Mouse (Mus musculus) heart, embryonic 13.5 days (tissue): ENCODE measurements around the gene Slc4a8. TPM values are rescaled to one million over a fixed set of nuclear protein-coding genes. Genes with fewer than 3 reads are reported as not detected.
A peak's percentile ranks its signal among the peaks of the same experiment; 100 is the strongest.

ENCODE experiments used
- ATAC-seq: fragments of 200-750 bp; cut with Nextera tagmentation; 2 replicates; pipeline ENCODE4 v1.8.0; 2017; ENCODE audit warnings: moderate TSS enrichment; ENCODE audit not compliant: insufficient number of reproducible peaks, low FRiP score, low TSS enrichment; ENCODE audit errors: extremely low read depth
- H3K27ac ChIP-seq: fragments of 300-500 bp; sonication (generic); replicated peaks from 2 replicates; pipeline ENCODE4 v1.5.1; 2015; ENCODE audit warnings: moderate library complexity, mild to moderate bottlenecking, inconsistent platforms
- H3K27me3 ChIP-seq: fragments of 300-500 bp; sonication (generic); replicated peaks from 2 replicates; pipeline ENCODE4 v1.6.1; 2015; ENCODE audit warnings: mild to moderate bottlenecking, inconsistent platforms
- H3K36me3 ChIP-seq: fragments of 300-500 bp; sonication (generic); 2 replicates; pipeline ENCODE4 v1.6.1; 2015; ENCODE audit warnings: mild to moderate bottlenecking, inconsistent platforms
- H3K4me1 ChIP-seq: fragments of 300-500 bp; sonication (generic); 2 replicates; pipeline ENCODE4 v1.6.1; 2015; ENCODE audit warnings: inconsistent platforms
- H3K4me2 ChIP-seq: fragments of 300-500 bp; sonication (generic); 2 replicates; pipeline ENCODE4 v1.6.1; 2015; ENCODE audit warnings: inconsistent platforms, mild to moderate bottlenecking, moderate library complexity
- H3K4me3 ChIP-seq: fragments of 300-500 bp; sonication (generic); 2 replicates; pipeline ENCODE4 v1.5.1; 2015; ENCODE audit warnings: moderate library complexity, mild to moderate bottlenecking, inconsistent platforms
- H3K9ac ChIP-seq: fragments of 300-500 bp; sonication (generic); 2 replicates; pipeline ENCODE4 v1.6.1; 2015; ENCODE audit warnings: inconsistent platforms, mild to moderate bottlenecking, moderate library complexity
- H3K9me3 ChIP-seq: fragments of 300-500 bp; sonication (generic); 2 replicates; pipeline ENCODE4 v1.6.1; 2016; ENCODE audit warnings: inconsistent platforms
- WGBS: fragments of 180-500 bp; shearing (Covaris S2); methylation state at CpG from one replicate; pipeline ENCODE4 v1.1.7; 2015; ENCODE audit warnings: mixed read lengths; 5-methylcytosine and 5-hydroxymethylcytosine counted together
- polyA plus RNA-seq: library from polyadenylated mRNA; unstranded; fragments of >200 nt; fragmentation: Nextera tagmentation; extraction: Ambion mirVana; gene quantifications from 2 replicates; pipeline ENCODE4 v1.2.1, GENCODE M21; 2015

The Slc4a8 gene
- polyA plus RNA-seq, 1 experiment from 2014 or later, result 1.1 TPM

DNA sequence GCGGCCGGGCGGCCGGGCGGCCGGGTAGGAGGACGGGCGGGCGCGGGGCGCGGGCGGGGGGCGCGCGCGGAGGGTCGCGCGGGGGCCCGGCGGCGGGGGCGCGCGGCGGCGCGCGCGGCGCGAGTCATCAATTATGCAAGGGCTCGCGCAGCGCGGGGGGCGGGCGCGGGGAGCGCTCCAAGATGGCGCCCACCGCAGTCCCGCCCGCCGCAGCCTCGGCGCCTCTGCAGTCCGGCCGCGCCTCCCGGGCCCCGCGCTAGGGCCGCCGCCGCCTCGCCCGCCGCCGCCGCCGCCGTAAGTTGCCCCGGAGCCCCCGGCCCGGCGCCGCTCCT, 109.2 kb downstream of the Slc4a8 start:
- ATAC-seq, result no peak
- Histone ChIP-seq H3K9ac (peak overlapping the region; percentile 73), H3K4me2 (peak overlapping the region; percentile 88), H3K27me3 (peaks cover 76% of the 10 kb centered on the region), H3K27ac (no peak overlapping the region), H3K36me3 (no peaks in the 10 kb centered on the region), H3K4me1 (peaks cover 16% of the 10 kb centered on the region), H3K9me3 (0 out of 2 replicates have a peak, but pooled peaks cover under 1% of the 10 kb centered on the region), H3K4me3 (peak overlapping the region; percentile 67)
- 0% methylated on average over 10 of the region's 69 CpGs for WGBS

DNA sequence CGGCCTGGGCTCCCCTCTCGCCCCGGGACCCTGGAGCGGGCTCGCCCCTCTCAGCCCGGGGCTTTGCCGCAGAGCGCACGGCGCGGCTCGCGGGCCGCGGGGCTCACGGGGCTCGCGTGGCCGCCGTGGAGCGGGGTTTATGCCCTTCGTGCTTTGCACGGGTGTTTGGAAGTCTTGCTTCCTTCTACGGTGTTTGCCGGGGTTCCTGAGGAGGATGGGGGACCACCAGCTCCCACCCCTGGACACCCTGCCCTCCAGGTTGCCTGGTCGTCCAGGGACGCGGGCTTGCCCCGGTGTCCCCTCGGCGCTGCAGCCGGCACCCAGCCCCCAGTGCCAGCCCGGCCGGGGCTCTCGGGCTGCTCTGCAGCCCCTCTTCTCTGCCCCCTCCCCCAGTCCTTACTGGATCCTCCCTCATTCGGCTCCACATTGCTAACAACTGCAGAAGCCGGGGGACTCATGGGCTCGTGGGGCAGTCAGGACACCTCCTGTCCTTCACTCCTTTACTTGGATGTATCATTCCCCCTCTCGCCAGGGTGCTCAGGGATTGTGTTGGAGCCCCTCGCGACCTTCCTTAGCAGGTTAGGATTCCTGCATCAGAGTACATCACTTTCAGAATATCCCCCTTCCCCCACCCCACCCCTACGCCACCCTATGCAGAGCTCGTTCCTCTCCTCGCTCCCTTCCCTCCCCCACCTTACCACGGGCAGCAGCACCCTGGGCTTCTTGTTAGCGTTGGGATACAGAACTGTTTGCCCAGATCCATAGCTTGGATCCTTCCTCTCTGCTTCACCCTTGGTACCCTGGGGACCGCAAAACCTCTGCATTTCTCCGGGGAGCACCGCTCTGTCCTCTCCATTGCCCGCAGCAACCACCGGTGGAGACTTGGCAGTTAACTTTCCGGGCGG, 109.8 kb downstream of the Slc4a8 start:
- Histone ChIP-seq H3K27ac (no peak overlapping the region), H3K9ac (peak overlapping the region; percentile 73), H3K4me1 (peaks cover 16% of the 10 kb centered on the region), H3K4me3 (peak overlapping the region; percentile 67), H3K9me3 (no peaks in the 10 kb centered on the region), H3K27me3 (peaks cover 82% of the 10 kb centered on the region), H3K36me3 (no peaks in the 10 kb centered on the region), H3K4me2 (peak overlapping the region; percentile 88)
- WGBS, result under 1% methylated on average over 44 of the region's 53 CpGs
- no peak for ATAC-seq

DNA sequence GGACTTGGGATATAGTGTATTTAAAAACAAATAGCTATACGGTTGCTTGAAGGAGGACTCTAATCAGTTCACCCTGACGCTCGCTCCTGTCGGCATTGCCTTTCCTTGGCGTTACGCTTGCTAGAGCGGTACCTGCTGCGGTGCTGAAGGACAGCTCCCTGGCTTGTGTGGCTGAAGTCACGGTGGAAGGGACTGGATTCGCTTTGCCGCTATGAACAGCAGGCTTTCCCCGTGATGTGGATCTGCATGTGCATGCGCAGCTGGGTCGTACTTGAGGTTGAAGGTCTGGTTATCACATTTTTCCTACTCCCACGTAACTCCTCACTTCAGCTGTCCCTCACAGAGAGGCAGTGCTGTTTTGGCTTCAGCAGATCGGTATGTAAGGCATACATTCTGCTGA, 111.6 kb downstream of the Slc4a8 start:
- Histone ChIP-seq H3K4me1 (peaks cover 16% of the 10 kb centered on the region), H3K9me3 (no peaks in the 10 kb centered on the region), H3K9ac (no peak overlapping the region), H3K27ac (no peak overlapping the region), H3K4me3 (no peak overlapping the region), H3K4me2 (no peak overlapping the region), H3K27me3 (peaks cover 94% of the 10 kb centered on the region), H3K36me3 (no peaks in the 10 kb centered on the region)
- ATAC-seq, result no peak
- 2% methylated on average over 16 of the region's 16 CpGs for WGBS

Other genes with a start within 250 kb of the Slc4a8 start
- gene Tfcp2, start 209.7 kb upstream of the Slc4a8 start, polyA plus RNA-seq, result 19.2 and 20.6 TPM in 2 replicates
- gene Pou6f1, start 161.8 kb upstream of the Slc4a8 start, polyA plus RNA-seq, result 4.4 and 5.6 TPM in 2 replicates
- gene Dazap2, start 146.4 kb upstream of the Slc4a8 start, polyA plus RNA-seq, result 202 and 203 TPM in 2 replicates
- 15.3 and 16.0 TPM in 2 replicates for gene Smagp, start 124.8 kb upstream of the Slc4a8 start, polyA plus RNA-seq
- 2.9 and 3.2 TPM in 2 replicates for gene Bin2, start 92.2 kb upstream of the Slc4a8 start, polyA plus RNA-seq
- gene Cela1, start 73.8 kb upstream of the Slc4a8 start, polyA plus RNA-seq, result 1.7 TPM in 2 replicates
- 0.09 and 0.13 TPM in 2 replicates for gene Galnt6, start 32.4 kb upstream of the Slc4a8 start, polyA plus RNA-seq
- gene Scn8a, start 108.1 kb downstream of the Slc4a8 start, polyA plus RNA-seq, result 0.29 and 0.88 TPM in 2 replicates